Mouse (Mus musculus): ENCODE data around the gene 2010003K11Rik.

- TF ChIP-seq GATA1 (IDR thresholded peaks at IDR 0.05; ENCODE audit: borderline replicate concordance, low read length) = no peak
- TF ChIP-seq FLI1 (IDR thresholded peaks at IDR 0.05; ENCODE audit: low read length) = no peak
These were observed 4.3 kb upstream of the 2010003K11Rik start for GRCm38 (mm10) chr19:4502701-4503100.

Measured in megakaryocyte, embryonic 14.5 days (primary cell).